Mouse (Mus musculus): Measurements from ENCODE around the gene Kif1a.

GRCm38 (mm10) chr1:93009196-93009595 is 92.6 kb downstream of the Kif1a start:
- TF ChIP-seq GATA1 (IDR thresholded peaks at IDR 0.05; ENCODE audit: low read length) (no peak), TAL1 (IDR thresholded peaks at IDR 0.05; ENCODE audit: low read length) (no peak)

All from erythroblast, embryonic 14.5 days (primary cell).